Mouse (Mus musculus) liver, embryonic 14.5 days (tissue): ENCODE results near the gene Map3k5.

ENCODE experiments used
- CTCF ChIP-seq: IDR thresholded peaks from 2 replicates; pipeline ENCODE4 v1.5.1; 2016; ENCODE audit warnings: antibody characterized with exemption, low read depth, control low read depth
- EP300 ChIP-seq: IDR thresholded peaks from 2 replicates; pipeline ENCODE4 v1.6.1; 2016; ENCODE audit warnings: antibody characterized with exemption, low read depth

DNA sequence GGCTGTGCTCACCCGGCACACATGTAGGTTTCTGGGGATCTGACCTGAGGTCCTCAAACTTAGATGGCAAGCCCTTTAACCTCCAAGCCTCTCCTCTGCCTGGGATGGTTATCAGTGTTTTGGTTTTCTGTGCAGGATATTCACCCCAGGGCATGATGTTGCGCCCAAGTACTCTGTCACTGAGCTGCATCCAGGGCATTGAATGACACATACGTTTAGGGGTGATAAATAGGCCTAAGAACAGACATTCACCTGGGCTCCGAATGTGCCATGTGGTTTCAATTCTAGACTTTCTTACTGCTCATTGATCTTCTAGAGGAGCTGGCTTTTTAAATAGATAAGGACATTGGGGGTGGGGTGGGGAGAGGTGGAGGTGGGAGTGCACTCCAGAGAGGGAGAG is 70.5 kb downstream of the Map3k5 start:
- TF ChIP-seq CTCF = no peak
- TF ChIP-seq EP300 = no peak
